Mouse (Mus musculus) liver, embryonic 12.5 days (tissue): Measurements from ENCODE around the gene Fam216a. TPM values are rescaled to one million over a fixed set of nuclear protein-coding genes. Genes with fewer than 3 reads are reported as not detected.
"Not testable (repeated sequence)": the region's sequence is repeated elsewhere in the genome, so short reads cannot be mapped to it uniquely, and the experiment has no call there.

Experiments used
- ATAC-seq: fragments of 200-750 bp; cut with Nextera tagmentation; 2 replicates; pipeline ENCODE4 v1.8.0; 2017; ENCODE audit warnings: moderate number of reproducible peaks, mild to moderate bottlenecking, moderate library complexity
- H3K27ac ChIP-seq: fragments of 300-500 bp; sonication (generic); 2 replicates; pipeline ENCODE4 v1.5.1; 2016; ENCODE audit warnings: mild to moderate bottlenecking
- H3K27me3 ChIP-seq: fragments of 300-500 bp; sonication (generic); replicated peaks from 2 replicates; pipeline ENCODE4 v1.6.1; 2016; ENCODE audit warnings: mild to moderate bottlenecking, moderate library complexity
- H3K36me3 ChIP-seq: fragments of 300-500 bp; sonication (generic); 2 replicates; pipeline ENCODE4 v1.6.1; 2016; ENCODE audit warnings: mild to moderate bottlenecking, moderate library complexity
- H3K4me1 ChIP-seq: fragments of 300-500 bp; sonication (generic); 2 replicates; pipeline ENCODE4 v1.6.1; 2016
- H3K4me2 ChIP-seq: fragments of 300-500 bp; sonication (generic); 2 replicates; pipeline ENCODE4 v1.6.1; 2016; ENCODE audit warnings: mild to moderate bottlenecking, moderate library complexity
- H3K4me3 ChIP-seq: fragments of 300-500 bp; sonication (generic); 2 replicates; pipeline ENCODE4 v1.5.1; 2016; ENCODE audit warnings: mild to moderate bottlenecking, moderate library complexity
- H3K9ac ChIP-seq: fragments of 300-500 bp; sonication (generic); 2 replicates; pipeline ENCODE4 v1.6.1; 2016; ENCODE audit warnings: mild to moderate bottlenecking, moderate library complexity
- H3K9me3 ChIP-seq: fragments of 300-500 bp; sonication (generic); replicated peaks from 2 replicates; pipeline ENCODE4 v1.6.1; 2016; ENCODE audit warnings: mild to moderate bottlenecking, moderate library complexity
- WGBS: fragments of 180-500 bp; shearing (Covaris S2); methylation state at CpG from one replicate; pipeline ENCODE4 v1.1.7; 2016; ENCODE audit not compliant: insufficient replicate concordance; 5-methylcytosine and 5-hydroxymethylcytosine counted together
- polyA plus RNA-seq: library from polyadenylated mRNA; unstranded; fragments of >200 nt; fragmentation: Nextera tagmentation; extraction: Ambion mirVana; gene quantifications from 2 replicates; pipeline ENCODE4 v1.2.1, GENCODE M21; 2016

The Fam216a gene
- polyA plus RNA-seq, 1 experiment from 2014 or later, result 31.6 TPM

GRCm38 (mm10) chr5:122336554-122337294 is 35.4 kb downstream of the Fam216a start:
- no peak overlapping the region for H3K4me3 ChIP-seq
- no peaks in the 10 kb centered on the region for H3K9me3 ChIP-seq
- H3K4me2 ChIP-seq, result no peak overlapping the region
- H3K36me3 ChIP-seq, result no peaks in the 10 kb centered on the region
- no peaks in the 10 kb centered on the region for H3K4me1 ChIP-seq
- 81% methylated on average over 7 of the region's 7 CpGs for WGBS
- H3K27ac ChIP-seq, result no peak overlapping the region
- no peaks in the 10 kb centered on the region for H3K27me3 ChIP-seq
- H3K9ac ChIP-seq, result no peak overlapping the region
- ATAC-seq, result no peak

GRCm38 (mm10) chr5:122334682-122335081 is 37.5 kb downstream of the Fam216a start:
- H3K27me3 ChIP-seq, result no peaks in the 10 kb centered on the region
- H3K4me3 ChIP-seq, result no peak overlapping the region
- 46% methylated on average over 3 of the region's 3 CpGs for WGBS
- no peak for ATAC-seq
- H3K9me3 ChIP-seq, result no peaks in the 10 kb centered on the region
- H3K4me2 ChIP-seq, result no peak overlapping the region
- no peaks in the 10 kb centered on the region for H3K36me3 ChIP-seq
- no peak overlapping the region for H3K27ac ChIP-seq
- peaks cover 4% of the 10 kb centered on the region; the same call in 1 of the 2 replicates for H3K4me1 ChIP-seq
- no peak overlapping the region for H3K9ac ChIP-seq

GRCm38 (mm10) chr5:122330269-122330668 is 41.9 kb downstream of the Fam216a start:
- Histone ChIP-seq H3K36me3 (peaks cover 16% of the 10 kb centered on the region), H3K4me3 (no peak overlapping the region), H3K9me3 (no peaks in the 10 kb centered on the region), H3K4me1 (peaks cover 4% of the 10 kb centered on the region; the same call in 1 of the 2 replicates), H3K27ac (no peak overlapping the region), H3K4me2 (no peak overlapping the region), H3K27me3 (no peaks in the 10 kb centered on the region), H3K9ac (no peak overlapping the region)
- ATAC-seq, result no peak
- WGBS, result 71% methylated on average over 4 of the region's 4 CpGs

GRCm38 (mm10) chr5:122327283-122327682 is 44.9 kb downstream of the Fam216a start:
- WGBS, result 80% methylated on average over 3 of the region's 3 CpGs
- ATAC-seq, result no peak
- peaks cover 4% of the 10 kb centered on the region; the same call in 1 of the 2 replicates for H3K4me1 ChIP-seq

GRCm38 (mm10) chr5:122325477-122325876 is 46.7 kb downstream of the Fam216a start:
- Histone ChIP-seq H3K4me1 (peaks cover 4% of the 10 kb centered on the region; the same call in 1 of the 2 replicates), H3K4me2 (no peak overlapping the region), H3K9me3 (no peaks in the 10 kb centered on the region), H3K9ac (no peak overlapping the region), H3K27ac (no peak overlapping the region), H3K27me3 (no peaks in the 10 kb centered on the region), H3K4me3 (no peak overlapping the region), H3K36me3 (peaks cover 55% of the 10 kb centered on the region)
- 83% methylated on average over 8 of the region's 8 CpGs for WGBS
- no peak for ATAC-seq

More at GRCm38 (mm10) chr5:122327283-122327682, 44.9 kb downstream of the Fam216a start:
- Histone ChIP-seq H3K4me3 (no peak overlapping the region), H3K4me2 (no peak overlapping the region), H3K9me3 (no peaks in the 10 kb centered on the region), H3K27ac (no peak overlapping the region), H3K9ac (no peak overlapping the region), H3K36me3 (peaks cover 37% of the 10 kb centered on the region), H3K27me3 (no peaks in the 10 kb centered on the region)

GRCm38 (mm10) chr5:122324608-122325431 is 47.3 kb downstream of the Fam216a start:
- Histone ChIP-seq H3K4me2 (no peak overlapping the region), H3K9me3 (no peaks in the 10 kb centered on the region), H3K36me3 (peaks cover 62% of the 10 kb centered on the region), H3K27me3 (no peaks in the 10 kb centered on the region), H3K27ac (no peak overlapping the region), H3K9ac (no peak overlapping the region), H3K4me3 (no peak overlapping the region), H3K4me1 (peaks cover 2% of the 10 kb centered on the region; the same call in 1 of the 2 replicates)
- no peak for ATAC-seq
- WGBS, result 83% methylated on average over 23 of the region's 23 CpGs

- 89% methylated on average over 8 of the region's 8 CpGs for WGBS
- Histone ChIP-seq H3K4me2 (no peak overlapping the region), H3K27me3 (no peaks in the 10 kb centered on the region), H3K9ac (no peak overlapping the region), H3K9me3 (no peaks in the 10 kb centered on the region), H3K27ac (no peak overlapping the region), H3K4me1 (no peaks in the 10 kb centered on the region), H3K36me3 (peaks cover 74% of the 10 kb centered on the region), H3K4me3 (no peak overlapping the region)
- no peak for ATAC-seq
Observed at GRCm38 (mm10) chr5:122323523-122323922, 48.6 kb downstream of the Fam216a start.

- Histone ChIP-seq H3K4me1 (peaks cover 20% of the 10 kb centered on the region), H3K9me3 (no peaks in the 10 kb centered on the region), H3K27me3 (no peaks in the 10 kb centered on the region), H3K27ac (no peak overlapping the region), H3K4me3 (no peak overlapping the region), H3K4me2 (no peak overlapping the region), H3K9ac (no peak overlapping the region), H3K36me3 (peaks cover 79% of the 10 kb centered on the region)
- WGBS, result 73% methylated on average over 12 of the region's 12 CpGs
- no peak for ATAC-seq
Observed at GRCm38 (mm10) chr5:122320205-122320781, 51.9 kb downstream of the Fam216a start.

GRCm38 (mm10) chr5:122319474-122320204 is 52.5 kb downstream of the Fam216a start:
- Histone ChIP-seq H3K4me3 (no peak overlapping the region), H3K27me3 (no peaks in the 10 kb centered on the region), H3K27ac (no peak overlapping the region), H3K4me2 (no peak overlapping the region), H3K9me3 (no peaks in the 10 kb centered on the region), H3K9ac (no peak overlapping the region), H3K4me1 (peaks cover 26% of the 10 kb centered on the region), H3K36me3 (peaks cover 72% of the 10 kb centered on the region)
- ATAC-seq, result no peak
- WGBS, result 81% methylated on average over 14 of the region's 14 CpGs

- peaks cover 68% of the 10 kb centered on the region for H3K36me3 ChIP-seq
Observed at GRCm38 (mm10) chr5:122318976-122319375, 53.2 kb downstream of the Fam216a start.

GRCm38 (mm10) chr5:122318100-122318499 is 54.1 kb downstream of the Fam216a start:
- Histone ChIP-seq H3K36me3 (peaks cover 73% of the 10 kb centered on the region), H3K4me1 (peaks cover 34% of the 10 kb centered on the region), H3K4me2 (no peak overlapping the region), H3K4me3 (no peak overlapping the region), H3K9ac (no peak overlapping the region), H3K9me3 (no peaks in the 10 kb centered on the region), H3K27ac (no peak overlapping the region), H3K27me3 (no peaks in the 10 kb centered on the region)
- peak; percentile 48; the same call in 1 of the 2 replicates for ATAC-seq
- 60% methylated on average over 3 of the region's 3 CpGs for WGBS

More at GRCm38 (mm10) chr5:122318976-122319375, 53.2 kb downstream of the Fam216a start:
- H3K9me3 ChIP-seq, H3K9ac ChIP-seq, H3K4me3 ChIP-seq, ATAC-seq, H3K4me2 ChIP-seq, H3K27me3 ChIP-seq, H3K27ac ChIP-seq: not testable (repeated sequence)
- H3K4me1 ChIP-seq, result peaks cover 33% of the 10 kb centered on the region
- 77% methylated on average over 3 of the region's 3 CpGs for WGBS
